Mouse (Mus musculus) liver, embryonic 14.5 days (tissue): ENCODE measurements around the gene Rnf11.

Source experiments
- CTCF ChIP-seq: IDR thresholded peaks from 2 replicates; pipeline ENCODE4 v1.5.1; 2016; ENCODE audit warnings: antibody characterized with exemption, low read depth, control low read depth
- EP300 ChIP-seq: IDR thresholded peaks from 2 replicates; pipeline ENCODE4 v1.6.1; 2016; ENCODE audit warnings: antibody characterized with exemption, low read depth

DNA sequence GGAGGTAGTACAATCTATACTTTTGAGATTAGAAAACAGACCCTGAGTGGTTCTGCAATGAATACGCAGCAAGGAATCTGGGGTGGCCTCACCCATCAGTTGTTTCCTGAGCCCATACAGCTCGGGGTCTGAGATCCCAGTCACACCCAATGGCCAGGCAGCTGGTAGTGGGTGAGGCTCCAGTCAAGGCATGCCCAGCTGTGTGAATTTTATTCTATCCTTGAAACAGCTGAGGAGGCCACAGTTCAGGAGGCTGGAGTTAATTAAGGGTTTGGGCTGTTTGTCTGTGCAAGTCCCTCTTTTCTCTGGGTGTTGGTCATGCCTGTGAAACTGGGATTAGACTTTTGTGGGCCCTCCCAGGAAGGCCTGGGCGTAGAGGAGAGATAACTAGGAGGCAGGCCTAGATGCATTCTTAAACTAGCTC, 44.7 kb downstream of the Rnf11 start:
- TF ChIP-seq CTCF (no peak), EP300 (peak; percentile 93)
